Mouse (Mus musculus) lung, embryonic 14.5 days (tissue): ENCODE measurements around the gene Cd86. TPM values are rescaled to one million over a fixed set of nuclear protein-coding genes. Genes with fewer than 3 reads are reported as not detected.

Experiments used
- ATAC-seq: fragments of 200-750 bp; cut with Nextera tagmentation; 2 replicates; pipeline ENCODE4 v1.8.0; 2017; ENCODE audit warnings: mild to moderate bottlenecking, moderate TSS enrichment, moderate library complexity; ENCODE audit not compliant: insufficient read depth
- DNase-seq: peaks from one replicate; pipeline ENCODE4 v3.0.0-alpha.2; 2015
- H3K27ac ChIP-seq: fragments of 300-500 bp; sonication (generic); 2 replicates; pipeline ENCODE4 v1.5.1; 2014; ENCODE audit warnings: low read depth, mild to moderate bottlenecking, moderate library complexity
- H3K27me3 ChIP-seq: fragments of 300-500 bp; sonication (generic); 2 replicates; pipeline ENCODE4 v1.6.1; 2014; ENCODE audit warnings: low read length, control low read depth; ENCODE audit not compliant: insufficient read depth
- H3K36me3 ChIP-seq: fragments of 300-500 bp; sonication (generic); 2 replicates; pipeline ENCODE4 v1.6.1; 2014; ENCODE audit warnings: control low read depth; ENCODE audit not compliant: insufficient read depth
- H3K4me1 ChIP-seq: fragments of 300-500 bp; sonication (generic); 2 replicates; pipeline ENCODE4 v1.6.1; 2014; ENCODE audit warnings: antibody characterized with exemption, control low read depth; ENCODE audit not compliant: insufficient read depth
- H3K4me2 ChIP-seq: fragments of 300-500 bp; sonication (generic); 2 replicates; pipeline ENCODE4 v1.6.1; 2014; ENCODE audit warnings: mild to moderate bottlenecking
- H3K4me3 ChIP-seq: fragments of 300-500 bp; sonication (generic); 2 replicates; pipeline ENCODE4 v1.5.1; 2014; ENCODE audit warnings: low read depth, low read length
- H3K9ac ChIP-seq: fragments of 300-500 bp; sonication (generic); 2 replicates; pipeline ENCODE4 v1.6.1; 2014
- H3K9me3 ChIP-seq: fragments of 300-500 bp; sonication (generic); 2 replicates; pipeline ENCODE4 v1.6.1; 2016; ENCODE audit warnings: low read depth, low read length, control low read depth
- CTCF ChIP-seq: IDR thresholded peaks from 2 replicates; pipeline ENCODE4 v1.5.1; 2016; ENCODE audit warnings: antibody characterized with exemption, low read depth
- WGBS: fragments of 180-500 bp; shearing (Covaris S2); extraction: QIAGEN DNeasy Blood & Tissue Kit; methylation state at CpG from one replicate; pipeline ENCODE4 v1.1.7; 2014; 5-methylcytosine and 5-hydroxymethylcytosine counted together
- polyA plus RNA-seq: library from polyadenylated mRNA; unstranded; fragments of >200 nt; fragmentation: Nextera tagmentation; extraction: Ambion mirVana; gene quantifications from 2 replicates; pipeline ENCODE4 v1.2.1, GENCODE M21; 2014

The Cd86 gene
- polyA plus RNA-seq: 2.1 and 2.2 TPM in 2 replicates

DNA sequence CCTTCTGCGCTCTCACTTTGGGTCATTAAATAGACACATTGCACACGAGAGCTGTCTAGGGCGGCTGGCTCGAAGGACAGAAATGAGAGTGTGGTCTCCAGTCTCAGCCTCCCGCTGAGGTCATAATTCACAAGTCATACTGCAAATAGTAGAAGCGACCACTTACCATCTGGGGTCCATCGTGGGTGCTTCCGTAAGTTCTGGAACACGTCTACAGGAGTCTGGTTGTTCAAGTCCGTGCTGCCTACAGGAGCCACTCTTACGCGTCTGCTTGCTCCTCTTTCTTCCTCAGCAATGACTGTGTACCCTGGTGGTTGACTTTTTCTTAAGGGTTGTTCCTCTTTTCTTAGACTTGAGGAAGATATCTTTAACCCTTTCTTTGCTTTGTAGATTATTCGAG is at the start of gene Cd86:
Cd86 (minus strand) TSS at position 300 of the 400 bp plus-strand sequence.
- no peak within 1 kb of the TSS for H3K4me2 ChIP-seq
- H3K4me1 ChIP-seq: no peaks in the 10 kb centered on the region
- TF ChIP-seq CTCF: no peak
- no peak within 1 kb of the TSS for H3K27ac ChIP-seq
- no peaks in the 10 kb centered on the region for H3K27me3 ChIP-seq
- no peaks in the 10 kb centered on the region for H3K36me3 ChIP-seq
- ATAC-seq: no peak
- WGBS: 66% methylated on average over 13 of the region's 13 CpGs
- no peaks in the 10 kb centered on the region for H3K9me3 ChIP-seq
- DNase-seq: no peak
- no peak within 1 kb of the TSS for H3K4me3 ChIP-seq
- H3K9ac ChIP-seq: no peak within 1 kb of the TSS

DNA sequence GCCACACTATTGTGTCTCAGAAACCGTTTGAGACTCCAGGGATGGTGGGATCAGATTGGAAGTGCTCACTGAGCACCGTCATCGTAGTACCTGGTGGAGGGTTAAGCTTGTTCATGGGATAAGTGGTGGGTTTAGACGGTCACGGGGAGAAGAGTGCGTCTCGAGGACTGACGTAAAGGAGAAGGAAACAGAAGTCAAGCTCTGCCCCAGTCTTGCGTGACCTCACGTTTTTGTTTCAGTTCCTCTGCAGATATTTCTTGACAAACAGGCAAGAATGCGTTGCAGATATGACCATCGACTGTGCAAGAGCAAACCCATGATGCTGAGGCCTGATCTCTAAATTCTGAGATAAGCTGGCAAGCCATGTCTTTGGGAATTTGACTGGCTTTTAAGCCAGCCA is 45.9 kb upstream of the Cd86 start:
- DNase-seq (no peak), ATAC-seq (no peak)
- no peaks in the 10 kb centered on the region for H3K27me3 ChIP-seq
- no peak overlapping the region for H3K4me2 ChIP-seq
- no peak overlapping the region for H3K4me3 ChIP-seq
- no peak overlapping the region for H3K9ac ChIP-seq
- TF ChIP-seq CTCF: no peak
- 80% methylated on average over 12 of the region's 12 CpGs for WGBS
- no peaks in the 10 kb centered on the region for H3K9me3 ChIP-seq
- H3K27ac ChIP-seq: no peak overlapping the region
- no peaks in the 10 kb centered on the region for H3K36me3 ChIP-seq
- H3K4me1 ChIP-seq: no peaks in the 10 kb centered on the region

DNA sequence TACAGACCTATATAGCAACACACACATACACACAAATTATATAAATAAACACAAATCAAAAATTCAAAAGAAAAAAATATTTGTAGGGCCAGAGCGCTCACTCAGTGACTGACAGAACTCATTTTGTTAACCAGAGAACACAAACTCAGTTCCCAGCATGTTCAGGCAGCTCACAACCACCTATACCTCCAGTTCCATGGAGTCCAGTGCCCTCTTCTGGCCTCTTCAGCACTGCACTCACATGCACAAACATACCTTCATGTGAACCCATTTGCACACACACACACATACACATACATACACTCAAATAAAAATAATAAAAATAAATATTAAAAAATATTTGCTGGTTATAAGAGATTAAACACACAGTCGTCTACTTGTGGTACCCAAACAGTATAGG is 44.9 kb upstream of the Cd86 start:
- DNase-seq: no peak
- TF ChIP-seq CTCF: peak; percentile 22; the same call in 1 of the 2 replicates
- no peak overlapping the region for H3K27ac ChIP-seq
- no peaks in the 10 kb centered on the region for H3K4me1 ChIP-seq
- no peak overlapping the region for H3K4me2 ChIP-seq
- WGBS: 90% methylated on average over 2 of the region's 2 CpGs
- no peak for ATAC-seq
- no peak overlapping the region for H3K4me3 ChIP-seq
- H3K9me3 ChIP-seq: no peaks in the 10 kb centered on the region
- H3K27me3 ChIP-seq: no peaks in the 10 kb centered on the region
- H3K36me3 ChIP-seq: no peaks in the 10 kb centered on the region
- H3K9ac ChIP-seq: no peak overlapping the region

DNA sequence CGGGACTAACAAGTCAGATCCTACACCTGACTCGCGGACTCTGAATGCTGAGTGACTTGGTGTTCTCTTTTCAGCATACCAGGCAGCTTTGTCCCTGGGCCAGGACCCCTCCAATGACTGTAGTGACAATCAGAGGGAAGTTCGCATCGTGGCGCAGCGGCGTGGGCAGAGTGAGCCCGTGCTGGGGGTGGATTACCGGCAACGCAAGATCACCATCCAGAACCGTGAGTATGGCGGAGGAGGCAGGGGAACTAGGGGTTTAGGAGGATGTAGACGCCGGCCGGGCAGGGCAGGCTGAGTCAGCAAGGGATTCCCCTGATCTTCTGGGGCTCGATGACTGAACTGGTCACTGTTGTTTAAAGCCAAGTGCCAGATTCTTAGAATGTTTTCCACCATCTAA is 43.5 kb upstream of the Cd86 start:
- no peaks in the 10 kb centered on the region for H3K4me1 ChIP-seq
- H3K9me3 ChIP-seq: no peaks in the 10 kb centered on the region
- ATAC-seq (no peak), DNase-seq (no peak)
- no peak overlapping the region for H3K4me2 ChIP-seq
- WGBS: 91% methylated on average over 17 of the region's 17 CpGs
- H3K27me3 ChIP-seq: no peaks in the 10 kb centered on the region
- no peak overlapping the region for H3K9ac ChIP-seq
- TF ChIP-seq CTCF: no peak
- H3K4me3 ChIP-seq: no peak overlapping the region
- H3K36me3 ChIP-seq: no peaks in the 10 kb centered on the region
- H3K27ac ChIP-seq: no peak overlapping the region

DNA sequence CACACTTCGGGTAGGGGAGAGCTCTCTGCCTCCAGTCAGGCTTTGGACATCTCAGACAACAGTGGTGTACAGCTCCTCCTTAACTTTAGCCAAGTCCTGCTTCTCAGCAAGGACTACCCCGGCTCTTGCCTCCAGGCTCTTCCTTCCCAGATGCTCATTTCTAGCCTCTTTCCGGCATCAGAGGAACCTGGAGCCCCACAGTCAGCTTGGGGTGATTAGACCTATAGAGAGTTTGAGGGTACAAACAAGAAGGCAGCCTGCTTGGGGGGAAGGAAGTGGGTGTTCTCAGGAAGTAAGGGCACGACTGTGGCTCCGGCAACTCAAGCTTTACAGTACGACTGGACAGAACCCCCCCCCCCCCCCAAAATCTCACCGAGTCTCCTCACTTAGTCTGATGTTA is 42.9 kb upstream of the Cd86 start:
- H3K4me1 ChIP-seq: no peaks in the 10 kb centered on the region
- ATAC-seq: no peak

DNA sequence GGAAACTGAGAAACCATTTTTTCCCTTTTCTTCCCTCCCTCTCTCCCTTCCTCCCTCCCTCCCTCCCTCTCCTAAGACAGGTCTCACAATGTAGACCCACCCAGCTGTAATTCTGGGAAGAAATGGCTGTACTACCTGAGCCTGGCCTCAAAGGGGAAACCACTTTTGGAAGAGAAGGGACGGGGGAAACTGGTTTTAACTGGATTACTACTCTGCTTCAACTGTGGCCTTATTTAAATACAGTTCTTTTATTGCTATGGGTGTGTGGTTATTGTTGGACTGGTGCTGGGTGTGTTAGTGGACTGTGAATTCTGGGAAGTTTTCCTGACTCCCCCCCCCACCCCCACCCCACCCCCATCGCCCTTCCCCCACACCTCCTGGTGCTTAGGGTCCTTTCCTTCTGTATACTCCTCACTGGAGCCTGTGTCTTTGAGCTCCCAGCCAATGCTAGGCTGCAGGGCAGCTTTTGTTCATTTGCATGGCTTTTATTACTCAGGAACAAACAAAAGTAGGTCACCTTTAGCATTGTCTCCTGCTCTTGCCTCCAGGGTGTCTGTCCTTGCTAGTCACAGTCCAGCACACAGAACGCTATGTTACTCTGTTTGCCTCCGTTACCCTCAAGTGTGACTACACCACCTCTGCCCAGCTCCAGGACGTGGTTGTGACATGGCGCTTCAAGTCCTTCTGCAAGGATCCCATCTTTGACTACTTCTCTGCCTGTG is 42.0 kb upstream of the Cd86 start:
- Histone ChIP-seq H3K4me1 (no peaks in the 10 kb centered on the region), H3K36me3 (no peaks in the 10 kb centered on the region), H3K4me3 (no peak overlapping the region), H3K27me3 (no peaks in the 10 kb centered on the region), H3K9ac (no peak overlapping the region), H3K27ac (no peak overlapping the region), H3K4me2 (no peak overlapping the region), H3K9me3 (no peaks in the 10 kb centered on the region)
- 54% methylated on average over 6 of the region's 6 CpGs for WGBS
- no peak for TF ChIP-seq CTCF
- DNase-seq (no peak), ATAC-seq (no peak)

More for the DNA sequence above, 42.9 kb upstream of the Cd86 start:
- TF ChIP-seq CTCF: no peak
- H3K9ac ChIP-seq: no peak overlapping the region
- no peak for DNase-seq
- 82% methylated on average over 7 of the region's 7 CpGs for WGBS
- no peaks in the 10 kb centered on the region for H3K9me3 ChIP-seq
- no peak overlapping the region for H3K4me3 ChIP-seq
- H3K27ac ChIP-seq: no peak overlapping the region
- H3K27me3 ChIP-seq: no peaks in the 10 kb centered on the region
- no peak overlapping the region for H3K4me2 ChIP-seq
- no peaks in the 10 kb centered on the region for H3K36me3 ChIP-seq

DNA sequence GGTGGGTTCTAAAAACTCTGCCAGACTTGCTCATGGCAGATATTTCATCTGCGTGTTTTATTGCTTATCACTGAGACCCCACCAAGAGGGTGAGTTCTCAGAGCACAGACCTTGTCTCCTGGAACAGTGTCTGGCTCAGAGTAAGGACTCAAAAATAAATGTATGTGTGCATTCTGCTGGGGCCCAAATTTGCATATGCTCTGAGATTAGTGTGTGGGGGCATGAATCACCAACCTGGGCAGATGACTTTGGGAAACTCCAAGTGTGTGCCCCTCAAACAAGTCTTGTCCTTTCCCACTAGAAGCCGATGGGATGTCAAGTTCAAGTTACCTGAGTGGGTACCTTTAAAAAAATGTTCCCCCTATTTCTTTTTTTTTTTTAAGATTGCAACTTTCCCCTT is 34.6 kb upstream of the Cd86 start:
- ATAC-seq (no peak), DNase-seq (no peak)
- no peak for TF ChIP-seq CTCF
- no peak overlapping the region for H3K27ac ChIP-seq
- WGBS: 77% methylated on average over 2 of the region's 2 CpGs
- H3K9ac ChIP-seq: no peak overlapping the region
- H3K4me3 ChIP-seq: no peak overlapping the region
- no peak overlapping the region for H3K4me2 ChIP-seq
- H3K4me1 ChIP-seq: no peaks in the 10 kb centered on the region
- H3K27me3 ChIP-seq: no peaks in the 10 kb centered on the region
- H3K9me3 ChIP-seq: no peaks in the 10 kb centered on the region
- no peaks in the 10 kb centered on the region for H3K36me3 ChIP-seq
